Mouse (Mus musculus): Measurements from ENCODE around the gene Cep68.

The Cep68 gene

GRCm38 (mm10) chr11:20249296-20250110, at the start of gene Cep68:
Gene Cep68, minus strand, starts transcription at chr11:20249429.
- peak; percentile 95 for DNase-seq

GRCm38 (mm10) chr11:20284463-20284862, 35.2 kb upstream of the Cep68 start:
- no peak for DNase-seq

- no peak for DNase-seq
Measured at GRCm38 (mm10) chr11:20282601-20283219, 33.5 kb upstream of the Cep68 start.

- DNase-seq: no peak
Measured at GRCm38 (mm10) chr11:20280982-20281381, 31.8 kb upstream of the Cep68 start.

GRCm38 (mm10) chr11:20278702-20279101, 29.5 kb upstream of the Cep68 start:
- DNase-seq: no peak

- DNase-seq: no peak
Measured at GRCm38 (mm10) chr11:20277106-20277505, 27.9 kb upstream of the Cep68 start.

- DNase-seq: no peak
Measured at GRCm38 (mm10) chr11:20275974-20276373, 26.7 kb upstream of the Cep68 start.

- no peak for DNase-seq
Measured at GRCm38 (mm10) chr11:20269885-20270284, 20.7 kb upstream of the Cep68 start.

GRCm38 (mm10) chr11:20262628-20263380, 13.6 kb upstream of the Cep68 start:
- no peak for DNase-seq

- DNase-seq: no peak
Measured at GRCm38 (mm10) chr11:20254791-20255190, 5.6 kb upstream of the Cep68 start.

- DNase-seq: no peak
Measured at GRCm38 (mm10) chr11:20253088-20253487, 3.9 kb upstream of the Cep68 start.

GRCm38 (mm10) chr11:20250476-20251178, 1.4 kb upstream of the Cep68 start:
- DNase-seq: no peak

GRCm38 (mm10) chr11:20248840-20249239, 389 bp downstream of the Cep68 start:
- no peak for DNase-seq

GRCm38 (mm10) chr11:20248277-20248676, 952 bp downstream of the Cep68 start:
- DNase-seq: no peak

GRCm38 (mm10) chr11:20247146-20247855, 1.9 kb downstream of the Cep68 start:
- no peak for DNase-seq

GRCm38 (mm10) chr11:20246616-20247015, 2.6 kb downstream of the Cep68 start:
- no peak for DNase-seq

GRCm38 (mm10) chr11:20245316-20245715, 3.9 kb downstream of the Cep68 start:
- DNase-seq: no peak

- DNase-seq: no peak
Measured at GRCm38 (mm10) chr11:20244336-20245290, 4.6 kb downstream of the Cep68 start.

GRCm38 (mm10) chr11:20243214-20243913, 5.9 kb downstream of the Cep68 start:
- peak; percentile 23 for DNase-seq

GRCm38 (mm10) chr11:20242366-20243056, 6.7 kb downstream of the Cep68 start:
- DNase-seq: no peak
